Mouse (Mus musculus) testis, adult 2 months (tissue): Measurements from ENCODE around the gene Tmcc3.

Source experiments
- CTCF ChIP-seq: fragments of 200-500 bp; IDR thresholded peaks from 2 replicates; pipeline ENCODE4 v1.5.1; 2012; ENCODE audit warnings: low read depth, mild to moderate bottlenecking, inconsistent platforms, low read length, moderate library complexity; ENCODE audit not compliant: control insufficient read depth, insufficient read depth, insufficient replicate concordance
- POLR2A ChIP-seq: fragments of 200-500 bp; IDR thresholded peaks from 2 replicates; pipeline ENCODE4 v1.6.1; 2012; ENCODE audit warnings: low read depth, mild to moderate bottlenecking, inconsistent platforms, low read length, moderate library complexity; ENCODE audit not compliant: control insufficient read depth

- no peak for TF ChIP-seq CTCF
- no peak for TF ChIP-seq POLR2A
Measured at GRCm38 (mm10) chr10:94480380-94481101, 168.8 kb downstream of the Tmcc3 start.
